In the genomic region with DNA sequence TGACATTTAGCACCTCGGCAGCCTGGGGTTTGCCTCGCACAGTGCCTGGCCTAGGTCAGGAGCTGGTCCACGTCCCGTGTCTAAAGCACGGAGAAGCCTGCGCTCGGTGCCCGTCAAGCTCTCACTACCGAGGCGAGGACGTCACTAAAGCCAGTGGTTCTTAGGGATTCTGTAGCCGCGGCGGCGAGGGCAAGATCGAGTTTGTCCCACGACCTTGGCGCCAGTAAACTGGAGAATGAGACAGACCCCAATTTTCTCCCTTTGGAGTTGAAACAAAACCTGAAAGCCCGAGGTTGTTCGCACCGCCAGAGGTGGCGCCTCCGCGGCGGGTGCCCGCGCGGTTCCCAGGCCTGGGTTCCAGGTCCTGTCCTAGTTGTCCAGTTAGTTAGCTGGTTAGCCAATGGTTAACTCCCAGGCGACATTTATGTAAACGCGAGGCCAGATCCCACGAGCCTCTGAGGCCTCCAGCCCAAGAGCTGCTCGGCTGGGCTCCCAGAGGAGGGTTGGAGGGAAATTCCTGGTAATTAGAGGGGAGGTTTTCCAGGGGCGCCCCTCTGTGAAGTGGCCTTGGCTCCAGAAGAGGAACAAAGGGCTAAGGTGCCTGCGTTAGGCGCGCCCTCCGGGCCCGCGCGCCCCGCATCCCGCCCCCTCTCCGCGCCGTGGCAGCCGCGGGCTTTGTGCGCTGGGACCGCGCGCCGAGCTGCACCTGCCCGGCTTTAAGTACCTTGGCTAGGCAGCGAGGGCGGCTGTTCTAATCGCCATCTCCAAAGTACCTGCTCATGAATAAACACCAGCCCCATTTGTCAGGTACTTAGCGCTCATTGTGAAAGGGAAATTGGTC, we compare ENCODE assay signal across 9 mouse cellular contexts.
DNase-seq lines count a peak whose midpoint lies in the region; ATAC-seq and TF ChIP-seq lines count a peak whose summit lies in the region.
"Had no signal": no experiment of that assay in that cellular context is flagged by ENCODE, and none has a peak within 500 bp of the region (broad histone marks: within the 10 kb centered on the region; RNA-seq: fewer than 3 reads in every experiment).

No protein-coding gene starts in this region.

- H3K4me2 ChIP-seq in intestine, embryonic 14.5 days (ENCODE audit: low read length), result no peak overlapping the region
- H3K4me2 ChIP-seq in intestine, postnatal 0 days (replicated peaks; ENCODE audit: low read depth), result no peak overlapping the region
- peak overlapping the region; percentile 64 for H3K4me2 ChIP-seq in forebrain, embryonic 14.5 days (ENCODE audit: low read length)
- peak overlapping the region; percentile 62 for H3K4me2 ChIP-seq in midbrain, embryonic 13.5 days (replicated peaks)
- H3K4me2 ChIP-seq: liver, embryonic 13.5 days had no signal

- no peaks in the 10 kb centered on the region for H3K36me3 ChIP-seq in intestine, embryonic 14.5 days (ENCODE audit: control insufficient read depth, insufficient read depth, low read length)
- H3K36me3 ChIP-seq in intestine, postnatal 0 days (ENCODE audit: control insufficient read depth, insufficient read depth), result no peaks in the 10 kb centered on the region
- H3K36me3 ChIP-seq in forebrain, embryonic 14.5 days (ENCODE audit: control insufficient read depth, insufficient read depth, low read length), result no peaks in the 10 kb centered on the region
- no peaks in the 10 kb centered on the region for H3K36me3 ChIP-seq in midbrain, embryonic 13.5 days
- H3K36me3 ChIP-seq: liver, embryonic 13.5 days had no signal

- H3K9ac ChIP-seq in intestine, embryonic 14.5 days (ENCODE audit: low read length), result no peak overlapping the region
- H3K9ac ChIP-seq in intestine, postnatal 0 days (ENCODE audit: low read depth, low read length), result no peak overlapping the region
- peak overlapping the region; percentile 68 for H3K9ac ChIP-seq in forebrain, embryonic 14.5 days (ENCODE audit: low read length)
- H3K9ac ChIP-seq in midbrain, embryonic 13.5 days (replicated peaks), result peak overlapping the region; percentile 60
- H3K9ac ChIP-seq: liver, embryonic 13.5 days had no signal

- H3K27ac ChIP-seq in intestine, embryonic 14.5 days (ENCODE audit: low read depth), result no peak overlapping the region
- no peak overlapping the region for H3K27ac ChIP-seq in intestine, postnatal 0 days (ENCODE audit: low read depth, low read length)
- peak overlapping the region; percentile 95 for H3K27ac ChIP-seq in forebrain, embryonic 14.5 days (ENCODE audit: low read depth, low read length)
- peak overlapping the region; percentile 92 for H3K27ac ChIP-seq in midbrain, embryonic 13.5 days
- H3K27ac ChIP-seq: liver, embryonic 13.5 days had no signal

- ATAC-seq in intestine, embryonic 14.5 days (replicated peaks; ENCODE audit: low FRiP score, low TSS enrichment, low read depth), result no peak
- no peak for ATAC-seq in intestine, postnatal 0 days
- peak; percentile 67 for ATAC-seq in forebrain, embryonic 14.5 days
- ATAC-seq in midbrain, embryonic 13.5 days, result peak; percentile 41

- H3K9me3 ChIP-seq in intestine, embryonic 14.5 days (ENCODE audit: control insufficient read depth, low read length), result no peaks in the 10 kb centered on the region
- no peaks in the 10 kb centered on the region for H3K9me3 ChIP-seq in intestine, postnatal 0 days (ENCODE audit: control insufficient read depth)
- H3K9me3 ChIP-seq in forebrain, embryonic 14.5 days (replicated peaks; ENCODE audit: control insufficient read depth, low read length), result no peaks in the 10 kb centered on the region
- H3K9me3 ChIP-seq in midbrain, embryonic 13.5 days, result no peaks in the 10 kb centered on the region
- H3K9me3 ChIP-seq: liver, embryonic 13.5 days had no signal

- no peak for TF ChIP-seq POLR2A in brain, embryonic 14.5 days (IDR thresholded peaks at IDR 0.05; ENCODE audit: borderline replicate concordance, extremely low read depth, insufficient read depth, insufficient read length, poor library complexity, severe bottlenecking)

- peak; percentile 58 for DNase-seq in intestine, embryonic 14.5 days (ENCODE audit: low spot score)
- peak; percentile 90 for DNase-seq in brain, embryonic 14.5 days (ENCODE audit: low read depth)
- DNase-seq in forebrain, embryonic 14.5 days (ENCODE audit: low spot score), result peak; percentile 83
- DNase-seq in spleen, postnatal 4 days (ENCODE audit: low spot score in 2 of 2), result no peak
- no peak for DNase-seq in layer of hippocampus, postnatal 25 days (ENCODE audit: extremely low spot score in 1 of 2, low spot score in 1 of 2)
- DNase-seq in yolk sac, embryonic 10.5 days (ENCODE audit: low spot score), result no peak
- DNase-seq: liver, embryonic 13.5 days had no signal

- H3K4me1 ChIP-seq in intestine, embryonic 14.5 days (replicated peaks; ENCODE audit: control insufficient read depth, insufficient read depth, low read length), result 0 out of 2 replicates have a peak, but pooled peaks cover 2% of the 10 kb centered on the region
- H3K4me1 ChIP-seq in intestine, postnatal 0 days (replicated peaks; ENCODE audit: control insufficient read depth, insufficient read depth, low read length), result no peaks in the 10 kb centered on the region
- peaks cover 71% of the 10 kb centered on the region for H3K4me1 ChIP-seq in forebrain, embryonic 14.5 days (ENCODE audit: control insufficient read depth, insufficient read depth, low read length)
- H3K4me1 ChIP-seq in midbrain, embryonic 13.5 days (replicated peaks), result peaks cover 55% of the 10 kb centered on the region
- H3K4me1 ChIP-seq: liver, embryonic 13.5 days had no signal

- WGBS in intestine, embryonic 14.5 days, result under 1% methylated on average over 56 of the region's 58 CpGs
- under 1% methylated on average over 58 of the region's 58 CpGs for WGBS in intestine, postnatal 0 days
- 2% methylated on average over 52 of the region's 58 CpGs for WGBS in forebrain, embryonic 14.5 days
- under 1% methylated on average over 57 of the region's 58 CpGs for WGBS in midbrain, embryonic 13.5 days

- TF ChIP-seq CTCF in intestine, postnatal 0 days (IDR thresholded peaks at IDR 0.05; ENCODE audit: low read depth), result no peak
- no peak for TF ChIP-seq CTCF in brain, embryonic 14.5 days (IDR thresholded peaks at IDR 0.05; ENCODE audit: borderline replicate concordance, extremely low read depth, insufficient read depth, insufficient read length)

- H3K4me3 ChIP-seq in intestine, embryonic 14.5 days (ENCODE audit: low read depth, low read length), result no peak overlapping the region
- no peak overlapping the region for H3K4me3 ChIP-seq in intestine, postnatal 0 days (ENCODE audit: low read depth, low read length)
- peak overlapping the region; percentile 25 for H3K4me3 ChIP-seq in forebrain, embryonic 14.5 days (ENCODE audit: low read depth, low read length)
- peak overlapping the region; percentile 34 for H3K4me3 ChIP-seq in midbrain, embryonic 13.5 days (replicated peaks)
- H3K4me3 ChIP-seq: liver, embryonic 13.5 days had no signal

- H3K27me3 ChIP-seq in intestine, embryonic 14.5 days (replicated peaks; ENCODE audit: control insufficient read depth, insufficient read depth, low read length), result peaks cover 98% of the 10 kb centered on the region
- H3K27me3 ChIP-seq in intestine, postnatal 0 days (replicated peaks; ENCODE audit: control insufficient read depth, insufficient read depth, low read length), result peaks cover 88% of the 10 kb centered on the region
- no peaks in the 10 kb centered on the region for H3K27me3 ChIP-seq in forebrain, embryonic 14.5 days (replicated peaks; ENCODE audit: control insufficient read depth, insufficient read depth, low read length)
- H3K27me3 ChIP-seq in midbrain, embryonic 13.5 days, result peaks cover 88% of the 10 kb centered on the region

Comparison
In these comparisons a context has a peak if more than half of its experiments do, and no peak if none do; other contexts are left out.
1. ATAC-seq: peak in forebrain, embryonic 14.5 days (single experiment) and midbrain, embryonic 13.5 days (single experiment); none in intestine, embryonic 14.5 days (single experiment) and intestine, postnatal 0 days (single experiment).
2. DNase-seq: peak in intestine, embryonic 14.5 days (single experiment), brain, embryonic 14.5 days (single experiment) and forebrain, embryonic 14.5 days (single experiment); none in spleen, postnatal 4 days (0 of 2), layer of hippocampus, postnatal 25 days (0 of 2) and yolk sac, embryonic 10.5 days (single experiment).
3. H3K27ac ChIP-seq: peak in forebrain, embryonic 14.5 days (single experiment) and midbrain, embryonic 13.5 days (single experiment); none in intestine, embryonic 14.5 days (single experiment) and intestine, postnatal 0 days (single experiment).
4. H3K4me2 ChIP-seq: peak in forebrain, embryonic 14.5 days (single experiment) and midbrain, embryonic 13.5 days (single experiment); none in intestine, embryonic 14.5 days (single experiment) and intestine, postnatal 0 days (single experiment).
5. H3K4me3 ChIP-seq: peak in forebrain, embryonic 14.5 days (single experiment) and midbrain, embryonic 13.5 days (single experiment); none in intestine, embryonic 14.5 days (single experiment) and intestine, postnatal 0 days (single experiment).
6. H3K9ac ChIP-seq: peak in forebrain, embryonic 14.5 days (single experiment) and midbrain, embryonic 13.5 days (single experiment); none in intestine, embryonic 14.5 days (single experiment) and intestine, postnatal 0 days (single experiment).